Mouse (Mus musculus): Measurements from ENCODE around the gene Lmtk3. TPM values are rescaled to one million over a fixed set of nuclear protein-coding genes. Genes with fewer than 3 reads are reported as not detected.

The Lmtk3 gene
- polyA plus RNA-seq, 1 experiment: 0.67 TPM

DNA sequence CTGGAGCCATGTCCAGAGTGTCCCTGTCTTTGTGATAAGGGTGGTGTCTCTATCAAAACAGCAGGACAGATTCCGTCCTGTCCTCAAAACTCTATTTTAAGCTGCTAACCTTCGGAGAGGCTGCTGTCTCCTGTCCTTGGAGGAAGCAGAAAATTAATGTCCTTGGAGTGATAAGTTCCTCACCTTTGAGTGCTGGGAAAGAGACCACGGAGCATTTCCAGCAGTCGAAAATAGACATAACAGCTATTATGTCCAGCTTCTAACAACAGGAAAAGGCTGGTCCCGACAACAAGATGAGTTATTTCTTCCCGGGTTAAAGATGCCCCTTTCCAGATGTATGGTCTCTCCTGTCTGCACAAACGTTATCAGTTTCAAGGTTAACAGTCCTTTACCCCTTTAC is 8.3 kb upstream of the Lmtk3 start:
- no peak for TF ChIP-seq FLI1 (IDR thresholded peaks at IDR 0.05; ENCODE audit: low read length)
- no peak for TF ChIP-seq GATA1 (IDR thresholded peaks at IDR 0.05; ENCODE audit: borderline replicate concordance, low read length)
- Histone ChIP-seq H3K4me1 (peaks cover 32% of the 10 kb centered on the region), H3K9me3 (peaks cover 12% of the 10 kb centered on the region), H3K4me3 (replicated peaks) (no peak overlapping the region), H3K27me3 (replicated peaks) (peaks cover 67% of the 10 kb centered on the region), H3K36me3 (replicated peaks; ENCODE audit: low read length) (no peaks in the 10 kb centered on the region)

DNA sequence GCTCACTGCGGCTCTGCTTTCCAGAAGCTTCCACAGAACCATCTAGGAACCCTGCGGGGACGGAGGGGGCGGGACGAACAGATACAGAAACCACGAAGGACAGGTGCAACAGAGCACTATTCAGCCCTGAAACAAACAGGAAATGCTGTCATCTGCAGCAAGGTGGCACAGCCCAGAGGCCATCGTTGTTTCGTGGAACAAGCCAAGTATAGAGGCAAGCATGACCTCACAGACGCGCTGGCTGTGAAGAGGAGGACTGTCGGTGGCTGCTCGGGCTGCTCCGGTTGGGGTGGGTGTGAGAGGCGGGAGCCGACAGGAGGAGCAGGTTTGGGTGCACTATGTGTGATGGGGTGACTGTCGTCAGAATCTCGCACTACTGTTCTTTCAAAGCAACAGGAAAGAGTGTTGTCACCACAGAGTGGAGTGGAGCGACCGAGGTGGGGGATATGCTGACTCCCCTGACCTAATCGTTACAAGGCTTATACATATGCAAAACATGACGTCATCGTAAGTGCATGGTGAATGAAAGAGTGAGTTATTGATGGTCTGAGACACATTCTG is 4.4 kb upstream of the Lmtk3 start:
- H3K4me1 ChIP-seq: peaks cover 32% of the 10 kb centered on the region
- H3K4me3 ChIP-seq (replicated peaks): peak overlapping the region; percentile 68
- no peaks in the 10 kb centered on the region for H3K36me3 ChIP-seq (replicated peaks; ENCODE audit: low read length)
- no peak for TF ChIP-seq GATA1 (IDR thresholded peaks at IDR 0.05; ENCODE audit: borderline replicate concordance, low read length)
- TF ChIP-seq FLI1 (IDR thresholded peaks at IDR 0.05; ENCODE audit: low read length): no peak
- H3K27me3 ChIP-seq (replicated peaks): peaks cover 80% of the 10 kb centered on the region
- peaks cover 12% of the 10 kb centered on the region for H3K9me3 ChIP-seq

DNA sequence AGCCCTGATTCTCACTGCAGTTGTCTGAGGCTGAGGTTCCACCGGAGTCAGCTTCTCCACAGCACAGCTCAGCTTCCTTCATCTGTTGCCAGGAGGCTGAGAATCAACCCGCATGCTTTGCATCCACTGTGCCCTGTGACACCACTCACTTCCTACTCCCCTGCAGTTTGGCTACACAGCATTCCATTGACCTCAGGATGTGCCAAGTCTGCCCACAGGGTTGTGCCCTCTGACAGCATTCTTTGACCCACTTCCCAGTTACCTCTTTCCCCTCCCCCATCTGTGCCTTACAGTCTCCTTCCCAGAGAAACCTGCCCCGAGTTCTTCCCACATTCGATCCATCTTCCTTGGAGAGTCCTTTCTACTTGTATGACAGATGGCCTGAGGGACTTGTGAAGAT is 1.3 kb upstream of the Lmtk3 start:
- H3K27me3 ChIP-seq (replicated peaks): peaks cover 86% of the 10 kb centered on the region
- peaks cover 61% of the 10 kb centered on the region for H3K4me1 ChIP-seq
- no peaks in the 10 kb centered on the region for H3K9me3 ChIP-seq
- no peaks in the 10 kb centered on the region for H3K36me3 ChIP-seq (replicated peaks; ENCODE audit: low read length)
- no peak overlapping the region for H3K4me3 ChIP-seq (replicated peaks)
- TF ChIP-seq FLI1 (IDR thresholded peaks at IDR 0.05; ENCODE audit: low read length): no peak
- no peak for TF ChIP-seq GATA1 (IDR thresholded peaks at IDR 0.05; ENCODE audit: borderline replicate concordance, low read length)

DNA sequence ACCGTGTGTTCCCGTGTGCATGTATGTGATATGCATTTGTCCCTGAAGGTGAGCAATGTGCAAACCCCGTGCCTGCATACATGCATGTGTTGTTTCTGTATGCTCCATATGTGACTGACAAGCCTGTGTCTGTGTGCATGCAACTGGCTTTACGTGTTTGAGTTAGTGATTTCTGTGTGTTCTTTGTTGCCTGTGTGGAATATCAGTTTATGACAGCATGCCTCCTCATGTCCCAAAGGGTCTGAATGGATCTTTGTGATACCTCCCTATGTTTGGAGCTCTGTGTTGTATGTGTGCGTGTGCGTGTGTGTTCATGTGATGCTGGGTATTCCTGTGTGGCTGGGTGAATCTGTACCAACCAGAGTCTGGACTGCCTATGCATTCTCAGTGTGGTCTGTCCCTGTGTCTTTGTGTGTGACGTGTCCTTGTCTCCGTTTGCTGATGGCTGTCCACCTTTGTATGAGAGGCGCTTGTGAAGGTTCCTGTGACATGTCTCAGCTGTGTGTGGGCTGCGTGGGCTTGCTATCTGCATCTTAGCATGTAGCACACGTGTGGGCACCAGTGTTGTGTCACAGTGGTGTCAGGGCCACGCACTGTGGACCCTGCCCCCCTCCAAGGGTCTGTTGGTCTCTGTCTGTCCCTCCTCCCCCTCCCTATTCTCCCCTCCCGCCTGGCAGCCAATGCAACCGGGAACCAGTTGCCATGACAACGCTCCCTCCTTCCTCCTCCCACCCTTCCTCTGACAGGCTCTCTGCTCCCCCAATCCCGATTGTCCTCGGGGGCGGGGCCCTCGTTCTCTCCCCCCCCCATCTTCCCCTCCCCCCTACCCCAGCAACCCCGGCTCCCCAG is 1.2 kb downstream of the Lmtk3 start, which contains the start of gene Sult2b1:
Gene Sult2b1, minus strand, starts transcription at position 146 of the 849 bp plus-strand sequence.
- H3K4me3 ChIP-seq (replicated peaks): peak within 1 kb of the TSS; percentile 92
- TF ChIP-seq GATA1 (IDR thresholded peaks at IDR 0.05; ENCODE audit: borderline replicate concordance, low read length) (no peak), FLI1 (IDR thresholded peaks at IDR 0.05; ENCODE audit: low read length) (no peak)
- H3K27me3 ChIP-seq (replicated peaks): peaks cover 92% of the 10 kb centered on the region
- peaks cover 50% of the 10 kb centered on the region for H3K4me1 ChIP-seq
- H3K36me3 ChIP-seq (replicated peaks; ENCODE audit: low read length): no peaks in the 10 kb centered on the region
- peaks cover 1% of the 10 kb centered on the region; the same call in 1 of the 2 replicates for H3K9me3 ChIP-seq

DNA sequence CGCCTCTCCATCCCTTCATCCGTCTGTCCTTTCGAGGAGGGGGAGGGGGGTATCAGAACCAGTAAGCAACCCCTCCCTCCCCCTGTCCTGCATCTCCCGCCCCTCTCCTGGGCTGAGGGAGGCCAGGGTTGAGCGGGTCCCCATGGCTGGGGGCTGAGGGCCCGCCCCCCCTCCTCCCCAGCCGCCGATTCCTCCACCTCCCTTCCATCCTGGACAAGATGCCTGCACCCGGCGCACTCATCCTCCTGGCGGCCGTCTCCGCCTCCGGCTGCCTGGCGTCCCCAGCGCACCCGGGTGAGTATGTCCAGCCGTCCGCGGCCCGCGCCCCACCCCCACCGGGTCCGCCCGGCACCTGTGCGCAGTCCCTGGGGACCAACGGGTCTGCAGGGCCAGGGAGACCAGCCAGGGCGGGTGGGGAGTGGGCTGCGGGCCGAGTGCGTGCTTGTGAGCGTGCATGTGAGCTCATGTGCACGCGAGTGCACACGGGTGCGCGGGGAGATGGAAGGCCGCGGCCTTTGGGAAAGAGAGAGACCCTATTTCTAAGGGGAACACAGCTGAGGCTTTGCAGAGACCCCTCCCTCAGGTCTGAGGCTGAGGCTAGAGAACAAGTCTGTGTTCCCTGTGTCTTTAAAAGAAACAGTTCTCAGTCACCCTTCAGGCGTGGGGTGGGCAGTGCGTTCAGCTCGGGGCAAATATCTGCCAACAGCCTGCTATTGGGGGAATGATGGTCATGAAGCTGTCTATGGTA is 2.0 kb downstream of the Lmtk3 start:
- peaks cover 9% of the 10 kb centered on the region for H3K9me3 ChIP-seq
- H3K27me3 ChIP-seq (replicated peaks): peaks cover 96% of the 10 kb centered on the region
- H3K4me1 ChIP-seq: peaks cover 50% of the 10 kb centered on the region
- TF ChIP-seq GATA1 (IDR thresholded peaks at IDR 0.05; ENCODE audit: borderline replicate concordance, low read length) (no peak), FLI1 (IDR thresholded peaks at IDR 0.05; ENCODE audit: low read length) (no peak)
- no peak overlapping the region for H3K4me3 ChIP-seq (replicated peaks)
- no peaks in the 10 kb centered on the region for H3K36me3 ChIP-seq (replicated peaks; ENCODE audit: low read length)

DNA sequence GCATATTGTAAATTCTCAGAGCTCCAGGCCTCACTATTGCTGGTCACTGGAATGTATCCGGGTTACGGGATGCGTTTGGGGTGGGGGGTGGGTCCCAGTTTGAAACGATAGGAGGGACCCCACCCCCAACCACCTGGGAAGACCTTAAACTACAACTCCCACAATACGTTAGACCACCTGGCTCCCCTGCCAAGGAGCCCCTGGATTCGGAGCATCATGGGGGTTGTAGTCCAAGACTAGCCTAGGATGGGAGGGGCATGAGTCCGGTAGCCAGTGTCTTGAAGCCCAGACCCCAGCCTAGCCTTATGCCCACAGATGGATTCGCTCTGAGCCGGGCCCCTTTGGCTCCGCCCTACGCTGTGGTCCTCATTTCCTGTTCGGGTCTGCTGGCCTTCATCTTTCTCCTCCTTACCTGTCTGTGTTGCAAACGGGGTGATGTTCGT is 2.6 kb downstream of the Lmtk3 start:
- Histone ChIP-seq H3K4me3 (replicated peaks) (no peak overlapping the region), H3K27me3 (replicated peaks) (peaks cover 96% of the 10 kb centered on the region), H3K9me3 (peaks cover 12% of the 10 kb centered on the region), H3K4me1 (peaks cover 45% of the 10 kb centered on the region), H3K36me3 (replicated peaks; ENCODE audit: low read length) (no peaks in the 10 kb centered on the region)
- TF ChIP-seq FLI1 (IDR thresholded peaks at IDR 0.05; ENCODE audit: low read length) (no peak), GATA1 (IDR thresholded peaks at IDR 0.05; ENCODE audit: borderline replicate concordance, low read length) (no peak)

DNA sequence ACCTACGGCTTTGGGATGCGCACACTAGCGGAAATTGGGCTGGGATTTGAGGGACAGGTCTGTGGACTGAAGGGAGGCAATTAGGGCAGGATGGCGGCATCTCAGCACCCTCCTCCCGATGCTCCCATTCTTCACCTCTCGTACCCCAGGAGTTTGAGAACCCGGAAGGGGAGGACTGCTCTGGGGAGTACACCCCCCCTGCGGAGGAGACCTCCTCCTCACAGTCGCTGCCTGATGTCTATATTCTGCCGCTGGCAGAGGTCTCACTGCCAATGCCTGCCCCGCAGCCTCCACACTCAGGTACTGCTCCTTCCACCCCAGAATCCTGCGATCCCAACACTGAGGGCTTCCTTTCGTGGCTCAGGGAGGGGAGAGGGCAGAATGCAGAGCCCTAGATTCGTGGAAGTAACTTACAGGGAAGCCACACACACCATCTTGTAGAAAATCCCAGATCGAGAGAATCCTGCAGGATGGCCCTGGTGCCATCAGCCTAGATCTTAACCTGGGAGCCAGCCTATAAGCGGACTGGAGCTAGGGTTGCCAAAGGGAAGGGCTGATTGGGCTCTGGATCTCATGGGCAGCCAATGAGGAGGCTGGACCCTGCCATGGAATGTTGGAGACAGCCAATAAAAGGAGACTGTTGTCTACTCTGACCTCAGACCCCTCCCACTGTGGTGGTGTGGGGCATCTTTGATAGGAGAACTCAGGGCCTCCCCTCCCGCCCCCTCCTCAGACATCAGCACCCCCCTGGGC is 3.3 kb downstream of the Lmtk3 start:
- Histone ChIP-seq H3K27me3 (replicated peaks) (peaks cover 96% of the 10 kb centered on the region), H3K4me3 (replicated peaks) (no peak overlapping the region), H3K36me3 (replicated peaks; ENCODE audit: low read length) (no peaks in the 10 kb centered on the region), H3K9me3 (peaks cover 12% of the 10 kb centered on the region), H3K4me1 (peaks cover 46% of the 10 kb centered on the region)
- no peak for TF ChIP-seq FLI1 (IDR thresholded peaks at IDR 0.05; ENCODE audit: low read length)
- TF ChIP-seq GATA1 (IDR thresholded peaks at IDR 0.05; ENCODE audit: borderline replicate concordance, low read length): no peak

DNA sequence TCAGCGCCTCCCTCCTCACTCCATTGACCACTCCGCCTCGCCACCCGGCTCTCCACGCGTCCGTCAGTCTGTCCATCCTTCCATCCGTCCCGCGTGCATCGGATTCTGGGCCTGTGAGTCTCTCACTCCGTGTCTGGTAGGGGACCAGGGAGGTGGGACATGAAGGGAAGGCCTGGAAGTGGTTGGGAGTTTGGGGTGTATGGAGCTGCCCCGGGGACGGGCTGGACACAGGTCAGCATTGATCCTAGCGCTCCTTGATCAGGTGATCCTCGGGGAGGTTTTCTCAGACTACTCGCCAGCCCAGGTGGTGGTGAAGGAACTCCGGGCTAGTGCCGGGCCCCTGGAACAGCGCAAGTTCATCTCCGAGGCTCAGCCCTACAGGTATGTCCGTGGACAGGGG is 4.1 kb downstream of the Lmtk3 start:
- H3K4me3 ChIP-seq (replicated peaks): no peak overlapping the region
- peaks cover 45% of the 10 kb centered on the region for H3K4me1 ChIP-seq
- peaks cover 96% of the 10 kb centered on the region for H3K27me3 ChIP-seq (replicated peaks)
- no peak for TF ChIP-seq GATA1 (IDR thresholded peaks at IDR 0.05; ENCODE audit: borderline replicate concordance, low read length)
- TF ChIP-seq FLI1 (IDR thresholded peaks at IDR 0.05; ENCODE audit: low read length): no peak
- H3K9me3 ChIP-seq: peaks cover 12% of the 10 kb centered on the region
- H3K36me3 ChIP-seq (replicated peaks; ENCODE audit: low read length): no peaks in the 10 kb centered on the region

DNA sequence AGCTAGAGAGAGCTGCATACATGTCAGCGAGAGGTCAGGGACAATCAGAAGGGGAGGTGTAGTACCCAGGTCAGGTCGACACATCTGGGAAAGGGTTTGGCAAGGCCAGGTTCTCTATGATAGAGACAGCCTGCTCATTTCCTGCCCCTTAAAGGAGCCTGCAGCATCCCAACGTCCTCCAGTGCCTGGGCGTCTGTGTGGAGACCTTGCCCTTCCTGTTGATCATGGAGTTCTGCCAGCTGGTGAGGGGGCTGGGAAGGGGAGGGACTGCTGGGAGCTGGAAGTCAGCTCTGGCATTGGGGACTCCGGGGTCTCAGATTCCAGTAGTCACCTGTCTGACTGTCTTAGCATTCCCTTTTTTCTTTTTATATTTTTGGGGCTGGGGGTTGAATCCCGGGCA is 7.2 kb downstream of the Lmtk3 start:
- Histone ChIP-seq H3K4me3 (replicated peaks) (no peak overlapping the region), H3K4me1 (peaks cover 20% of the 10 kb centered on the region), H3K27me3 (replicated peaks) (peaks cover 93% of the 10 kb centered on the region), H3K36me3 (replicated peaks; ENCODE audit: low read length) (no peaks in the 10 kb centered on the region), H3K9me3 (peaks cover 12% of the 10 kb centered on the region)
- no peak for TF ChIP-seq GATA1 (IDR thresholded peaks at IDR 0.05; ENCODE audit: borderline replicate concordance, low read length)
- no peak for TF ChIP-seq FLI1 (IDR thresholded peaks at IDR 0.05; ENCODE audit: low read length)
